Mouse (Mus musculus): ENCODE data around the gene Lamb3. TPM values are rescaled to one million over a fixed set of nuclear protein-coding genes. Genes with fewer than 3 reads are reported as not detected.
"Not testable (repeated sequence)": the region's sequence is repeated elsewhere in the genome, so short reads cannot be mapped to it uniquely, and the experiment has no call there.

The Lamb3 gene
- polyA plus RNA-seq, 1 experiment from 2014 or later: 6.7 TPM

- Histone ChIP-seq H3K4me3 (no peak overlapping the region), H3K4me2 (no peak overlapping the region), H3K36me3 (no peaks in the 10 kb centered on the region), H3K9ac (no peak overlapping the region), H3K27me3 (no peaks in the 10 kb centered on the region), H3K9me3 (no peaks in the 10 kb centered on the region), H3K4me1 (peaks cover 6% of the 10 kb centered on the region; the same call in 1 of the 2 replicates), H3K27ac (no peak overlapping the region)
- WGBS: 46% methylated on average over 5 of the region's 5 CpGs
- ATAC-seq (ENCODE audit: insufficient number of reproducible peaks, insufficient read depth, low FRiP score, low TSS enrichment, low read depth): no peak
Measured at GRCm38 (mm10) chr1:193252616-193253015, 45.1 kb downstream of the Lamb3 start.

DNA sequence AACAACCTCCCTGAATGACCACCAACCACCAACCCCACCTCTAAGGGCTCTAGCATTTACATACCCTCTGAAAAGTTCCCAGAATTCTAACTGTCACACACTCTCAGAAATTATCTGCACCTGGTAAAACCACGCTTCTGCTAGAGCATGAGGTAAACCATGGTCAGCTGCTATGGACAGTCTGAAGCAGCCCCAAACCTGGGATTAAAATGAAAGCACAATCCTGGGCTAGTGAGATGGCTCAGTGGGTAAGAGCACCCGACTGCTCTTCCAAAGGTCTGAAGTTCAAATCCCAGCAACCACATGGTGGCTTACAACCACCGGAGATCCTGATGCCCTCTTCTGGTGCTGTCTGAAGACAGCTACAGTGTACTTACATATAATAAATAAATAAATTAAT is 46.4 kb downstream of the Lamb3 start:
- H3K27me3 ChIP-seq: not testable (repeated sequence)
- 78% methylated on average over 3 of the region's 3 CpGs for WGBS

GRCm38 (mm10) chr1:193255032-193255431 is 47.5 kb downstream of the Lamb3 start:
- Histone ChIP-seq H3K36me3 (no peaks in the 10 kb centered on the region), H3K4me1 (peaks cover 6% of the 10 kb centered on the region; the same call in 1 of the 2 replicates), H3K27me3 (no peaks in the 10 kb centered on the region), H3K4me3 (no peak overlapping the region), H3K27ac (no peak overlapping the region), H3K4me2 (no peak overlapping the region), H3K9ac (no peak overlapping the region), H3K9me3 (no peaks in the 10 kb centered on the region)
- WGBS: 70% methylated on average over 8 of the region's 8 CpGs
- no peak for ATAC-seq (ENCODE audit: insufficient number of reproducible peaks, insufficient read depth, low FRiP score, low TSS enrichment, low read depth)

More for the DNA sequence above, 46.4 kb downstream of the Lamb3 start:
- not testable (repeated sequence) for H3K9ac ChIP-seq; ATAC-seq (ENCODE audit: insufficient number of reproducible peaks, insufficient read depth, low FRiP score, low TSS enrichment, low read depth); H3K9me3 ChIP-seq; H3K36me3 ChIP-seq; H3K4me1 ChIP-seq; H3K27ac ChIP-seq; H3K4me2 ChIP-seq; H3K4me3 ChIP-seq

- H3K9me3 ChIP-seq: no peaks in the 10 kb centered on the region
- H3K9ac ChIP-seq: no peak overlapping the region
- peak; percentile 43; the same call in 1 of the 2 replicates for ATAC-seq (ENCODE audit: insufficient number of reproducible peaks, insufficient read depth, low FRiP score, low TSS enrichment, low read depth)
- no peak overlapping the region for H3K4me2 ChIP-seq
- WGBS: 35% methylated on average over 3 of the region's 3 CpGs
- H3K27me3 ChIP-seq: no peaks in the 10 kb centered on the region
- H3K4me3 ChIP-seq: no peak overlapping the region
- no peaks in the 10 kb centered on the region for H3K36me3 ChIP-seq
- H3K4me1 ChIP-seq: peaks cover 6% of the 10 kb centered on the region; the same call in 1 of the 2 replicates
- H3K27ac ChIP-seq: no peak overlapping the region
Measured at GRCm38 (mm10) chr1:193255488-193256288, 48.2 kb downstream of the Lamb3 start.

- Histone ChIP-seq H3K4me2 (no peak overlapping the region), H3K9me3 (no peaks in the 10 kb centered on the region), H3K9ac (no peak overlapping the region), H3K36me3 (no peaks in the 10 kb centered on the region), H3K27ac (no peak overlapping the region), H3K4me1 (peaks cover 6% of the 10 kb centered on the region; the same call in 1 of the 2 replicates), H3K4me3 (no peak overlapping the region), H3K27me3 (no peaks in the 10 kb centered on the region)
- ATAC-seq (ENCODE audit: insufficient number of reproducible peaks, insufficient read depth, low FRiP score, low TSS enrichment, low read depth): 0 out of 2 replicates have a peak, but pooled peaks have one; percentile 52
Measured at GRCm38 (mm10) chr1:193256289-193256577, 48.7 kb downstream of the Lamb3 start.

GRCm38 (mm10) chr1:193256621-193257098 is 49.2 kb downstream of the Lamb3 start:
- Histone ChIP-seq H3K4me3 (no peak overlapping the region), H3K27ac (no peak overlapping the region), H3K4me2 (no peak overlapping the region), H3K4me1 (peaks cover 6% of the 10 kb centered on the region; the same call in 1 of the 2 replicates), H3K36me3 (no peaks in the 10 kb centered on the region), H3K27me3 (no peaks in the 10 kb centered on the region), H3K9ac (no peak overlapping the region), H3K9me3 (no peaks in the 10 kb centered on the region)
- ATAC-seq (ENCODE audit: insufficient number of reproducible peaks, insufficient read depth, low FRiP score, low TSS enrichment, low read depth): no peak
- WGBS: 41% methylated on average over 5 of the region's 5 CpGs

DNA sequence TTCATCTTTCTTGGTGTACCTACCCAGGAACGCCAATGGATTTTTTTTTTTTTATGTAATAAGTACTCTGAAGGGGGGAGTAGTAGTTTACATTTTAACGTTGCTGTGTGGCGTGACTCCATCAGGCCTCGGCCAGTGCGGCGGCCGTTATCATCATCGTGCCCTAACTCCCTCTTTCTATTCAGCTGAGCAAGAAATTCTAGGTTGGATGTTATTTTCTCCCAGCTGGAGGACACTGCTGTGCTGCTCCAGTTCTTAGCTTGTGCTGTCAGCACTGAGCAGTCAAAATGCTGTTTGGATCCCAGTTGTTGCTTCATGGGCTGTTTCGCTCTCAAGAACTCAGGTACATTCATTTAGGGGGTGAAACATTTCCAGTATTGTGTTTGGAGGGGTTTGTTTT is 52.1 kb downstream of the Lamb3 start:
- 91% methylated on average over 9 of the region's 9 CpGs for WGBS
- Histone ChIP-seq H3K9me3 (no peaks in the 10 kb centered on the region), H3K36me3 (no peaks in the 10 kb centered on the region), H3K4me1 (peaks cover 21% of the 10 kb centered on the region), H3K4me2 (no peak overlapping the region), H3K9ac (no peak overlapping the region), H3K27me3 (no peaks in the 10 kb centered on the region), H3K4me3 (no peak overlapping the region), H3K27ac (no peak overlapping the region)
- ATAC-seq (ENCODE audit: insufficient number of reproducible peaks, insufficient read depth, low FRiP score, low TSS enrichment, low read depth): no peak

GRCm38 (mm10) chr1:193261897-193262548 is 54.5 kb downstream of the Lamb3 start:
- H3K4me2 ChIP-seq: no peak overlapping the region
- H3K27me3 ChIP-seq: no peaks in the 10 kb centered on the region
- 62% methylated on average over 7 of the region's 7 CpGs for whole genome bisulfite sequencing
- H3K27ac ChIP-seq: peak overlapping the region; percentile 24; the same call in 1 of the 2 replicates
- H3K4me1 ChIP-seq: peaks cover 15% of the 10 kb centered on the region
- no peaks in the 10 kb centered on the region for H3K36me3 ChIP-seq
- no peaks in the 10 kb centered on the region for H3K9me3 ChIP-seq
- H3K9ac ChIP-seq: no peak overlapping the region
- ATAC-seq (ENCODE audit: insufficient number of reproducible peaks, insufficient read depth, low FRiP score, low TSS enrichment, low read depth): no peak
- H3K4me3 ChIP-seq: no peak overlapping the region

DNA sequence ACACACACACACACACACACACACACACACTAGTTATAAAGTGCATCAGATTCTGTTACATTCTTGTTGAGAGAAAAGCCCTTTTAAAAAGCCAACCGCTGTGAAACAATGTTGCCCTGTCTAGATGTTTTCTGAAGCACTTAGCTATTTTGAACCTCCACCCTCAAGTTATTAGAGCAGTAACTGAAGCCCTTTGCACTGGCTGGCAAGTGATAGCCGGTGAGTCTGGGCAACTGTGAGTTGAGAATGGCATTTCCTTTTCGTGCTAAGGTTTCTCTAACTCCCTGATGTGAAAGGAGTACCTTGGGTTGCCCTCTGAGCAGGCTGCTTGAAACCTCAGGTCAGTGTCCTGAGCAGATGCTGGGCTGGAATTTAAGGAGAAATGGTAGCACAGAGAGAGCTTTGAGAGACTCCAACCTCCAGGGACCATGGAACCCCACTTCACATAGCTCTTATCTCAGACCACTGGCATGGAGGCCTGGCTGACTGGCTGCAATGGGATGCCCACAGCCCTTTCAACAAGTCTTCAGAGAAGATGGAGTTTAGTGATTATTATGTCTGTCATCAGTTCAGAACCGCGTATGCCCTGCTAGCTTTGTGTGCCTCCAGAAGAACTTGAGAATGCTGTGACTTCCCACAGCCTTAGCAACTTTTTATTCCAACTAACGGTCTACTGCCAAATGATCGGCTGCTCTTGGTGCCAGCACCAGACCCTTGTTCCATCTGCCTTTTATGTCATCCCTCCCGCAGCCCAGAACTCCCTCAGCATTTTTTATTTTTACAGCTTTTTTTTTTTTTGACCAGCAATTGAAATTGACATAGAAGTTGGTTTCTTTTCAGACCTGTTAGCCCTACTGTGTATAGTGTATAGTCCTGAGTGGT is 55.8 kb downstream of the Lamb3 start:
- peaks cover 15% of the 10 kb centered on the region for H3K4me1 ChIP-seq
- H3K9ac ChIP-seq: no peak overlapping the region
- no peaks in the 10 kb centered on the region for H3K27me3 ChIP-seq
- H3K9me3 ChIP-seq: no peaks in the 10 kb centered on the region
- no peaks in the 10 kb centered on the region for H3K36me3 ChIP-seq
- WGBS: 77% methylated on average over 8 of the region's 8 CpGs
- H3K4me3 ChIP-seq: no peak overlapping the region
- H3K4me2 ChIP-seq: no peak overlapping the region
- ATAC-seq (ENCODE audit: insufficient number of reproducible peaks, insufficient read depth, low FRiP score, low TSS enrichment, low read depth): no peak
- peak overlapping the region; percentile 39 for H3K27ac ChIP-seq

GRCm38 (mm10) chr1:193263955-193264598 is 56.6 kb downstream of the Lamb3 start, which contains the start of gene Hsd11b1:
Hsd11b1 (minus strand) TSS chr1:193264075.
- Histone ChIP-seq H3K4me1 (peaks cover 15% of the 10 kb centered on the region), H3K36me3 (no peaks in the 10 kb centered on the region), H3K9me3 (no peaks in the 10 kb centered on the region), H3K27me3 (no peaks in the 10 kb centered on the region), H3K4me2 (no peak within 1 kb of the TSS), H3K27ac (peak within 1 kb of the TSS; percentile 39), H3K9ac (no peak within 1 kb of the TSS), H3K4me3 (no peak within 1 kb of the TSS)
- 71% methylated on average over 5 of the region's 5 CpGs for WGBS
- ATAC-seq (ENCODE audit: insufficient number of reproducible peaks, insufficient read depth, low FRiP score, low TSS enrichment, low read depth): no peak

GRCm38 (mm10) chr1:193265734-193266133 is 58.2 kb downstream of the Lamb3 start:
- Histone ChIP-seq H3K27me3 (no peaks in the 10 kb centered on the region), H3K4me3 (no peak overlapping the region), H3K4me2 (no peak overlapping the region), H3K27ac (no peak overlapping the region), H3K4me1 (peaks cover 15% of the 10 kb centered on the region), H3K36me3 (no peaks in the 10 kb centered on the region), H3K9me3 (no peaks in the 10 kb centered on the region), H3K9ac (no peak overlapping the region)
- no peak for ATAC-seq (ENCODE audit: insufficient number of reproducible peaks, insufficient read depth, low FRiP score, low TSS enrichment, low read depth)

Data from embryonic facial prominence, embryonic 13.5 days (tissue).